Mouse (Mus musculus): Measurements from ENCODE around the gene Oxnad1. TPM values are rescaled to one million over a fixed set of nuclear protein-coding genes. Genes with fewer than 3 reads are reported as not detected.

The Oxnad1 gene
- total and polyA plus RNA-seq, 3 experiments: 47.6 to 111 (median 77.7) TPM

GRCm38 (mm10) chr14:32072807-32073206 is 12.4 kb upstream of the Oxnad1 start:
- dilution Hi-C loops (cut with MboI; ENCODE audit: extremely low pct_ligation_motif_present, extremely low pct_unique_long_range_greater_than_20kb, low sequenced_read_pairs): no loop called here
- no peak overlapping the region for H3K4me2 ChIP-seq (ENCODE audit: insufficient read depth, low read depth, poor library complexity, severe bottlenecking)
- no peak for TF ChIP-seq UBTF (IDR thresholded peaks at IDR 0.05; ENCODE audit: low read depth, low read length)
- H3K4me3 ChIP-seq (replicated peaks in 1 of 3; ENCODE audit: low read depth in 2 of 3, low read length in 2 of 3, poor library complexity in 1 of 3): no peak overlapping the region
- in situ Hi-C loops (cut with MboI; ENCODE audit: low pct_ligation_motif_present, low pct_unique_long_range_greater_than_20kb, low sequenced_read_pairs): loop anchor here (5.0 kb wide), 1 partner anchor 116 kb away; no protein-coding TSS in a partner anchor
- no peak overlapping the region for H3K27ac ChIP-seq (ENCODE audit: insufficient read depth, low read depth)
- no peak for DNase-seq (ENCODE audit: extremely low read depth)
- H3K9me3 ChIP-seq (replicated peaks; ENCODE audit: low read length): no peaks in the 10 kb centered on the region
- peaks cover 0 to 24% of the 10 kb centered on the region in 2 experiments; a peak in 2 of 4 replicates for H3K4me1 ChIP-seq (ENCODE audit: control insufficient read depth in 1 of 2, insufficient read depth in 2 of 2)
- no peaks in the 10 kb centered on the region for H3K79me2 ChIP-seq (replicated peaks; ENCODE audit: control insufficient read depth, extremely low read depth, insufficient read depth, poor library complexity, severe bottlenecking)
- H3K27me3 ChIP-seq (replicated peaks): no peaks in the 10 kb centered on the region
- H3K36me3 ChIP-seq (replicated peaks in 1 of 2; ENCODE audit: control insufficient read depth in 1 of 2, insufficient read depth in 1 of 2, low read length in 1 of 2): no peaks in the 10 kb centered on the region
- H3K9ac ChIP-seq (ENCODE audit: insufficient read depth, low read depth): no peak overlapping the region

GRCm38 (mm10) chr14:32073211-32073685 is 11.9 kb upstream of the Oxnad1 start:
- H3K27ac ChIP-seq (ENCODE audit: insufficient read depth, low read depth): no peak overlapping the region
- no peaks in the 10 kb centered on the region for H3K27me3 ChIP-seq (replicated peaks)
- no peaks in the 10 kb centered on the region for H3K79me2 ChIP-seq (replicated peaks; ENCODE audit: control insufficient read depth, extremely low read depth, insufficient read depth, poor library complexity, severe bottlenecking)
- dilution Hi-C loops (cut with MboI; ENCODE audit: extremely low pct_ligation_motif_present, extremely low pct_unique_long_range_greater_than_20kb, low sequenced_read_pairs): no loop called here
- H3K4me1 ChIP-seq (ENCODE audit: control insufficient read depth in 1 of 2, insufficient read depth in 2 of 2): peaks cover 0 to 24% of the 10 kb centered on the region in 2 experiments; a peak in 2 of 4 replicates
- no peak for TF ChIP-seq NELFE (IDR thresholded peaks at IDR 0.05; ENCODE audit: low read depth, low read length)
- TF ChIP-seq ZMIZ1 (IDR thresholded peaks at IDR 0.05; ENCODE audit: low read depth, low read length): no peak
- TF ChIP-seq RAD21 (IDR thresholded peaks at IDR 0.05; ENCODE audit: low read depth, low read length): no peak
- TF ChIP-seq MEF2A (IDR thresholded peaks at IDR 0.05; ENCODE audit: borderline replicate concordance, low read depth, low read length): no peak
- no peak for TF ChIP-seq CHD1 (IDR thresholded peaks at IDR 0.05; ENCODE audit: low read depth, low read length)
- TF ChIP-seq MAX (IDR thresholded peaks at IDR 0.05; ENCODE audit: low read length): no peak
- no peak for TF ChIP-seq HCFC1 (IDR thresholded peaks at IDR 0.05; ENCODE audit: low read depth, low read length)
- TF ChIP-seq CTCF (conservative IDR thresholded peaks at IDR 0.05 in 1 of 2, IDR thresholded peaks at IDR 0.05 in 1 of 2; ENCODE audit: low read depth in 2 of 2, low read length in 2 of 2): no peak
- no peak for TF ChIP-seq GABPA (IDR thresholded peaks at IDR 0.05; ENCODE audit: insufficient replicate concordance, low read depth, low read length)
- no peak for TF ChIP-seq ZC3H11A (IDR thresholded peaks at IDR 0.05; ENCODE audit: low read depth, low read length)
- TF ChIP-seq SMC3 (IDR thresholded peaks at IDR 0.05; ENCODE audit: low read depth, low read length): no peak
- TF ChIP-seq BHLHE40 (IDR thresholded peaks at IDR 0.05; ENCODE audit: low read depth, low read length): no peak
- TF ChIP-seq TBP (conservative IDR thresholded peaks at IDR 0.05; ENCODE audit: low read depth, low read length): no peak
- no peak for TF ChIP-seq MXI1 (IDR thresholded peaks at IDR 0.05; ENCODE audit: low read depth, low read length)
- TF ChIP-seq JUN (IDR thresholded peaks at IDR 0.05; ENCODE audit: insufficient read depth, low read depth, low read length): no peak
- no peak for TF ChIP-seq ZNF384 (IDR thresholded peaks at IDR 0.05; ENCODE audit: low read depth, low read length)
- TF ChIP-seq POLR2AphosphoS2 (IDR thresholded peaks at IDR 0.05; ENCODE audit: low read depth, low read length): no peak
- no peak for TF ChIP-seq ELF1 (IDR thresholded peaks at IDR 0.05; ENCODE audit: low read depth, low read length)
- TF ChIP-seq SIN3A (IDR thresholded peaks at IDR 0.05; ENCODE audit: low read length): no peak
- no peaks in the 10 kb centered on the region for H3K36me3 ChIP-seq (replicated peaks in 1 of 2; ENCODE audit: control insufficient read depth in 1 of 2, insufficient read depth in 1 of 2, low read length in 1 of 2)
- H3K9me3 ChIP-seq (replicated peaks; ENCODE audit: low read length): no peaks in the 10 kb centered on the region
- no peak for DNase-seq (ENCODE audit: extremely low read depth)
- in situ Hi-C loops (cut with MboI; ENCODE audit: low pct_ligation_motif_present, low pct_unique_long_range_greater_than_20kb, low sequenced_read_pairs): loop anchor here (5.0 kb wide), 1 partner anchor 116 kb away; no protein-coding TSS in a partner anchor
- no peak overlapping the region for H3K4me3 ChIP-seq (replicated peaks in 1 of 3; ENCODE audit: low read depth in 2 of 3, low read length in 2 of 3, poor library complexity in 1 of 3)
- H3K4me2 ChIP-seq (ENCODE audit: insufficient read depth, low read depth, poor library complexity, severe bottlenecking): no peak overlapping the region
- no peak overlapping the region for H3K9ac ChIP-seq (ENCODE audit: insufficient read depth, low read depth)
